Mouse (Mus musculus) thymus, adult 2 months (tissue): ENCODE results near the gene Nepro. TPM values are rescaled to one million over a fixed set of nuclear protein-coding genes. Genes with fewer than 3 reads are reported as not detected.

Experiments used
- DNase-seq: peaks from one replicate; pipeline ENCODE4 v3.0.0; 2021
- H3K27ac ChIP-seq: fragments of 200-500 bp; 2 replicates; pipeline ENCODE4 v1.5.1; 2012; ENCODE audit warnings: low read length, control low read depth; ENCODE audit not compliant: control insufficient read depth, insufficient read depth
- H3K27me3 ChIP-seq: fragments of 200-500 bp; 2 replicates; pipeline ENCODE4 v1.6.1; 2012; ENCODE audit warnings: mild to moderate bottlenecking, low read length, moderate library complexity, mixed read lengths; ENCODE audit not compliant: control insufficient read depth, insufficient read depth
- H3K36me3 ChIP-seq: fragments of 200-500 bp; 2 replicates; pipeline ENCODE4 v1.6.1; 2012; ENCODE audit warnings: mild to moderate bottlenecking, low read length, moderate library complexity; ENCODE audit not compliant: control insufficient read depth, insufficient read depth
- H3K4me1 ChIP-seq: fragments of 200-500 bp; replicated peaks from 2 replicates; pipeline ENCODE4 v1.6.1; 2012; ENCODE audit warnings: low read length; ENCODE audit not compliant: control insufficient read depth, insufficient read depth
- H3K4me3 ChIP-seq: fragments of 200-500 bp; 2 replicates; pipeline ENCODE4 v1.5.1; 2012; ENCODE audit warnings: mild to moderate bottlenecking, low read length, control low read depth, moderate library complexity; ENCODE audit not compliant: control insufficient read depth, insufficient read depth
- CTCF ChIP-seq: fragments of 200-500 bp; IDR thresholded peaks from 2 replicates; pipeline ENCODE4 v1.5.1; 2012; ENCODE audit warnings: mild to moderate bottlenecking, control low read depth, low read length, moderate library complexity, borderline replicate concordance; ENCODE audit not compliant: control insufficient read depth, poor library complexity, insufficient read depth; ENCODE audit errors: extremely low read depth
- POLR2A ChIP-seq: fragments of 200-500 bp; IDR thresholded peaks from 2 replicates; pipeline ENCODE4 v1.6.1; 2012; ENCODE audit warnings: mild to moderate bottlenecking, low read length, control low read depth, moderate library complexity; ENCODE audit not compliant: control insufficient read depth, poor library complexity, insufficient read depth; ENCODE audit errors: extremely low read depth
- WGBS: fragments of 180-500 bp; shearing (Covaris S2); methylation state at CpG from one replicate; pipeline ENCODE4 v1.1.7; 2018; 5-methylcytosine and 5-hydroxymethylcytosine counted together
- polyA plus RNA-seq: library from polyadenylated mRNA; depleted of rRNA; stranded (reverse); fragments of >200 nt; gene quantifications from 2 replicates; pipeline ENCODE4 v1.2.3, GENCODE M21; 2012

Gene Nepro
- polyA plus RNA-seq, 1 experiment: 6.8 TPM

GRCm38 (mm10) chr16:44761811-44762210 lies 37.7 kb downstream of the Nepro start:
- no peak for DNase-seq
- WGBS: 5% methylated on average over 1 of the region's 1 CpGs
- TF ChIP-seq POLR2A: no peak
- TF ChIP-seq CTCF: no peak
- H3K36me3 ChIP-seq: no peaks in the 10 kb centered on the region
- H3K4me1 ChIP-seq: no peaks in the 10 kb centered on the region; the same call in 1 of the 2 replicates
- H3K27me3 ChIP-seq: no peaks in the 10 kb centered on the region
- H3K4me3 ChIP-seq: no peak overlapping the region
- no peak overlapping the region for H3K27ac ChIP-seq

GRCm38 (mm10) chr16:44765555-44766319 lies 41.6 kb downstream of the Nepro start, which contains the start of gene Cd200r1:
TSS of gene Cd200r1 (plus strand) at chr16:44765736.
- peak; percentile 36 for DNase-seq
- no peaks in the 10 kb centered on the region for H3K27me3 ChIP-seq
- 8% methylated on average over 22 of the region's 22 CpGs for WGBS
- TF ChIP-seq POLR2A (0 out of 2 replicates have a peak, but pooled peaks have one; percentile 19), CTCF (no peak)
- no peaks in the 10 kb centered on the region for H3K36me3 ChIP-seq
- H3K4me3 ChIP-seq: peak within 1 kb of the TSS; percentile 61
- H3K27ac ChIP-seq: peak within 1 kb of the TSS; percentile 31; the same call in 1 of the 2 replicates
- H3K4me1 ChIP-seq: no peaks in the 10 kb centered on the region; the same call in 1 of the 2 replicates

- Histone ChIP-seq H3K27ac (no peak overlapping the region), H3K4me3 (no peak overlapping the region), H3K36me3 (no peaks in the 10 kb centered on the region), H3K4me1 (no peaks in the 10 kb centered on the region; the same call in 1 of the 2 replicates), H3K27me3 (no peaks in the 10 kb centered on the region)
- WGBS: 10% methylated on average over 9 of the region's 9 CpGs
- no peak for DNase-seq
- TF ChIP-seq POLR2A (no peak), CTCF (no peak)
Observed at GRCm38 (mm10) chr16:44766320-44766892, 42.3 kb downstream of the Nepro start.

GRCm38 (mm10) chr16:44767506-44767905 lies 43.4 kb downstream of the Nepro start:
- Histone ChIP-seq H3K4me1 (no peaks in the 10 kb centered on the region; the same call in 1 of the 2 replicates), H3K27ac (no peak overlapping the region), H3K4me3 (no peak overlapping the region), H3K27me3 (no peaks in the 10 kb centered on the region), H3K36me3 (no peaks in the 10 kb centered on the region)
- WGBS: 71% methylated on average over 7 of the region's 7 CpGs
- no peak for TF ChIP-seq POLR2A
- no peak for TF ChIP-seq CTCF
- no peak for DNase-seq

- no peak for DNase-seq
- Histone ChIP-seq H3K27ac (no peak overlapping the region), H3K4me1 (no peaks in the 10 kb centered on the region; the same call in 1 of the 2 replicates), H3K27me3 (no peaks in the 10 kb centered on the region), H3K36me3 (no peaks in the 10 kb centered on the region), H3K4me3 (no peak overlapping the region)
- WGBS: 33% methylated on average over 2 of the region's 2 CpGs
- TF ChIP-seq POLR2A: no peak
- TF ChIP-seq CTCF: no peak
Observed at GRCm38 (mm10) chr16:44767967-44768366, 43.9 kb downstream of the Nepro start.

GRCm38 (mm10) chr16:44772577-44772976 lies 48.5 kb downstream of the Nepro start:
- no peaks in the 10 kb centered on the region for H3K27me3 ChIP-seq
- no peak for TF ChIP-seq CTCF
- TF ChIP-seq POLR2A: no peak
- no peaks in the 10 kb centered on the region for H3K4me1 ChIP-seq
- H3K4me3 ChIP-seq: no peak overlapping the region
- H3K27ac ChIP-seq: no peak overlapping the region
- no peak for DNase-seq
- 39% methylated on average over 6 of the region's 6 CpGs for WGBS
- no peaks in the 10 kb centered on the region for H3K36me3 ChIP-seq
